Mouse (Mus musculus) kidney, embryonic 16.5 days (tissue): ENCODE data around the gene Rhoa. TPM values are rescaled to one million over a fixed set of nuclear protein-coding genes. Genes with fewer than 3 reads are reported as not detected.
"Not testable (repeated sequence)": the region's sequence is repeated elsewhere in the genome, so short reads cannot be mapped to it uniquely, and the experiment has no call there.

Experiments used
- ATAC-seq: fragments of 200-750 bp; cut with Nextera tagmentation; 2 replicates; pipeline ENCODE4 v1.8.0; 2017; ENCODE audit warnings: moderate TSS enrichment; ENCODE audit not compliant: low FRiP score, low TSS enrichment
- H3K27ac ChIP-seq: fragments of 300-500 bp; sonication (generic); 2 replicates; pipeline ENCODE4 v1.5.1; 2014; ENCODE audit warnings: low read length
- H3K27me3 ChIP-seq: fragments of 300-500 bp; sonication (generic); 2 replicates; pipeline ENCODE4 v1.6.1; 2014; ENCODE audit warnings: low read length, control low read depth, mixed read lengths; ENCODE audit not compliant: insufficient read depth
- H3K36me3 ChIP-seq: fragments of 300-500 bp; sonication (generic); 2 replicates; pipeline ENCODE4 v1.6.1; 2014; ENCODE audit warnings: low read length, control low read depth, mixed read lengths; ENCODE audit not compliant: insufficient read depth
- H3K4me1 ChIP-seq: fragments of 300-500 bp; sonication (generic); 2 replicates; pipeline ENCODE4 v1.6.1; 2014; ENCODE audit warnings: low read length, control low read depth, mixed read lengths; ENCODE audit not compliant: insufficient read depth
- H3K4me2 ChIP-seq: fragments of 300-500 bp; sonication (generic); replicated peaks from 2 replicates; pipeline ENCODE4 v1.6.1; 2014; ENCODE audit warnings: low read depth, low read length
- H3K4me3 ChIP-seq: fragments of 300-500 bp; sonication (generic); 2 replicates; pipeline ENCODE4 v1.5.1; 2014; ENCODE audit warnings: mild to moderate bottlenecking, low read length
- H3K9ac ChIP-seq: fragments of 300-500 bp; sonication (generic); replicated peaks from 2 replicates; pipeline ENCODE4 v1.6.1; 2014; ENCODE audit warnings: low read length
- H3K9me3 ChIP-seq: fragments of 300-500 bp; sonication (generic); 2 replicates; pipeline ENCODE4 v1.6.1; 2016; ENCODE audit warnings: low read length, control low read depth
- WGBS: fragments of 180-500 bp; shearing (Covaris S2); extraction: QIAGEN DNeasy Blood & Tissue Kit; methylation state at CpG from one replicate; pipeline ENCODE4 v1.1.7; 2014; 5-methylcytosine and 5-hydroxymethylcytosine counted together
- polyA plus RNA-seq: library from polyadenylated mRNA; unstranded; fragments of >200 nt; fragmentation: Nextera tagmentation; extraction: Ambion mirVana; gene quantifications from 2 replicates; pipeline ENCODE4 v1.2.1, GENCODE M21; 2015

Gene Rhoa
- polyA plus RNA-seq, 1 experiment from 2014 or later, result 495 TPM

DNA sequence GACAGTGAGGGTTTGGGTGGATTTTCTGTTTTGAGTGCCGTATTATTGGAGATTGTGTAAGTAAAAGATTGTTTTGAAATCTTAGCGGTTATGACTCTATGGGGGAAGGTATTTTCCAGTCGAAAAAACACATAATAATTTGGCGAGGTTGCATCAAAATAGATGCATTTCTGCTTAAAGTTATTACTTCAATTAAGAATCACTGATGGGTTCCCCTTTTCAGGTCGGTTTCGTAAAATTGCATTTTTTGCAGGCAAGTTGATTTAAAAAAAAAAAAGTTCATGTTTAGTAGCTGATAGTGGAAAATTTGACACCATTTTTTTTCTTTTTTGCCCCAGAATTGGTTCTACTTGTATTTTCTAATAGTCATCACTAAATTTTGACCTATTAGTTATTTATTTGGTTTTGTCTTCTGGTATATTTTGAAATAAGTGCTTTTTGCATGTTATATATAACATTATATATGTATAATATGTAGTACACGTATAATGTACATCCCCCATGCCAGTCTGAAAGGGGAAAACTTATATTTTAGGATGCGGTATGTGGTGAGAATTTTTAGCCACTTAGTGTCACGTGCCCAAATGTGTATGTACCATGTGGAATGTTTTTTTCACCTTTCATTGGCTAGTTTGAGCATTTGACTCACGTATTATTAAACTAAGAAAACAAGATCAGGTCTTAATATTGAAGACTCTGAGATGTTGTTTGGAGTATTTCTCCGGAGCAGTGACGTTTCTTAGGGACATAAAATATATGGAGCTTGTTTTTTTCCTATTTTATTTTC, 1.3 kb downstream of the Rhoa start:
- Histone ChIP-seq H3K9me3 (no peaks in the 10 kb centered on the region), H3K4me2 (peak overlapping the region; percentile 85), H3K4me3 (peak overlapping the region; percentile 92), H3K36me3 (peaks cover 14% of the 10 kb centered on the region), H3K4me1 (peaks cover 44% of the 10 kb centered on the region), H3K9ac (peak overlapping the region; percentile 97), H3K27me3 (no peaks in the 10 kb centered on the region), H3K27ac (peak overlapping the region; percentile 100)
- WGBS, result 5% methylated on average over 12 of the region's 12 CpGs
- no peak for ATAC-seq

DNA sequence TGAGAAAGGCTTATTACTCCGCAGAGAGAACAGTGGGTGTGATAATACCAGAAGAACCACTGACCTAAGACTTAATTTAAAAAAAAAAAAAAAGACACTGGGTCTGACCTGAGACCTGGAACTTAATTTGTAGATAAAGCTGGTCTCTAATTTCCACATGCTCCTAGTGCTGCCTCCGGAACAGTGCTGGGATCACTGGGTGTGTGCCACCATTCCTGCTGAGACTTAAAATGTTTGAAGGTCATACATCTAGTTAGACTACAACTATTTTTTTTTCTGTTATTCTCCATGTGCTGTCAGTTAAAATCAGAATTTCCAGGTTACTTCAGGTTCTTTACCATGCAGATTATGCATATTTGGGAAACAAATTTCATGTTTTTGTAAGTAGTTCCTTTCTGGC, 2.2 kb downstream of the Rhoa start:
- peaks cover 6% of the 10 kb centered on the region for H3K36me3 ChIP-seq
- peak overlapping the region; percentile 60 for H3K9ac ChIP-seq
- WGBS, result 46% methylated on average over 2 of the region's 2 CpGs
- no peak overlapping the region for H3K27ac ChIP-seq
- peaks cover 44% of the 10 kb centered on the region for H3K4me1 ChIP-seq
- H3K4me2 ChIP-seq, result peak overlapping the region; percentile 85
- no peaks in the 10 kb centered on the region for H3K27me3 ChIP-seq
- H3K4me3 ChIP-seq, result peak overlapping the region; percentile 92
- H3K9me3 ChIP-seq, result no peaks in the 10 kb centered on the region
- ATAC-seq, result no peak

DNA sequence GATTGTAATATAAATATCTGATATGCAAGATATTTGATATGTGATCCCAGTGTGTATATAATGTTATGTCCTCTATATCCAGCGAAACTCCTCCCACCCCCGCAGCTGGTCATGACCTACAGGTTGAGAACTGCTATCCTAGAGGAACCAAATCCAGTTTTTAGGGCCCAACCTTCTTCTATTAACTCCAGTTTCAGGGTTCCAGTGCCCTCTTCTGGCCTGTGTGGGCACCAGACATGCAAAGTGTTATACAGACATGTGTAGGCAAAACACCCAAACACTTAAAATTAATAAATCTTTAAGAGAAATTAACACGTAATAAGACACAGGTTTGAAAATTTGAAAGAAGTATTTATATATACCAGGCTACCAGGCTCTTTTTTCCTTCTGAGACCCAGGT, 11.6 kb downstream of the Rhoa start:
- 88% methylated on average over 3 of the region's 3 CpGs for WGBS
- Histone ChIP-seq H3K27me3 (no peaks in the 10 kb centered on the region), H3K4me2 (no peak overlapping the region), H3K4me3 (no peak overlapping the region), H3K27ac (no peak overlapping the region), H3K9me3 (no peaks in the 10 kb centered on the region), H3K4me1 (no peaks in the 10 kb centered on the region), H3K36me3 (peaks cover 20% of the 10 kb centered on the region), H3K9ac (no peak overlapping the region)
- no peak for ATAC-seq

DNA sequence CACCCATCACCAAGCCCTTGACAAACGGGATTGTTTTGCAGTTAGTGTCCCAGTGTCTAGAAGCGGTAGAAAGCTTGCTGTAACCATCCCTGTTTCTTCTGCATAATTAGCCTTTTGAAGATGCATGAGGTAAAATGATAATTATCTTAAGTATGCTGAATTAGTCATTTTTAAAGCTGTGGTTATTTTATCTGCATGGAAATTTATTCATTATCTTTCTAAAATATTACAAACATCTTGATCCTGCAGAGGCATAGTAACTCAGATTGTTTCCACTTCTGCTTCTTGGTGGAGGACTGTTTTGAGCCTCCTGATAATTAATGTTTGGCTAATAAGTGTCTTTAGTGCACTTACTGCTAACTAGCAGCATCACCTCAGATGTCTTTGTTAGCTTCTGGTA, 12.5 kb downstream of the Rhoa start:
- Histone ChIP-seq H3K9ac (no peak overlapping the region), H3K4me1 (no peaks in the 10 kb centered on the region), H3K27me3 (no peaks in the 10 kb centered on the region), H3K27ac (no peak overlapping the region), H3K4me3 (no peak overlapping the region), H3K36me3 (peaks cover 20% of the 10 kb centered on the region), H3K9me3 (no peaks in the 10 kb centered on the region), H3K4me2 (no peak overlapping the region)
- WGBS, result 80% methylated on average over 2 of the region's 2 CpGs
- ATAC-seq, result no peak

DNA sequence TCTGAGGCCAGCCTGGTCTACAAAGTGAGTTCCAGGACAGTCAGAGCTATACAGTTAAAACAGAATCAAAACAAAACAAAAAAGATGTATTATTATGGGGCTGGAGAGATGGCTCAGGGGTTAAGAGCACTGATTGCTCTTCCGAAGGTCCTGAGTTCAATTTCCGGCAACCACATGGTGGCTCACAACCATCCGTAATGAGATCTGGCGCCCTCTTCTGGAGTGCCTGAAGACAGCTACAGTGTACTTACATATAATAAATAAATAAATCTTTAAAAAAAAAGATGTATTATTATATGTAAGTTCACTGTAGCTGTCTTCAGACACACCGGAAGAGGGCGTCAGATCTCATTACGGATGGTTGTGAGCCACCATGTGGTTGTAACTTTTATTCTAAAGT, 16.1 kb downstream of the Rhoa start:
- H3K4me2 ChIP-seq, H3K4me3 ChIP-seq, H3K4me1 ChIP-seq, ATAC-seq, H3K27me3 ChIP-seq, H3K9me3 ChIP-seq, H3K9ac ChIP-seq, H3K27ac ChIP-seq: not testable (repeated sequence)
- peaks cover 17% of the 10 kb centered on the region for H3K36me3 ChIP-seq
- 88% methylated on average over 7 of the region's 7 CpGs for WGBS

DNA sequence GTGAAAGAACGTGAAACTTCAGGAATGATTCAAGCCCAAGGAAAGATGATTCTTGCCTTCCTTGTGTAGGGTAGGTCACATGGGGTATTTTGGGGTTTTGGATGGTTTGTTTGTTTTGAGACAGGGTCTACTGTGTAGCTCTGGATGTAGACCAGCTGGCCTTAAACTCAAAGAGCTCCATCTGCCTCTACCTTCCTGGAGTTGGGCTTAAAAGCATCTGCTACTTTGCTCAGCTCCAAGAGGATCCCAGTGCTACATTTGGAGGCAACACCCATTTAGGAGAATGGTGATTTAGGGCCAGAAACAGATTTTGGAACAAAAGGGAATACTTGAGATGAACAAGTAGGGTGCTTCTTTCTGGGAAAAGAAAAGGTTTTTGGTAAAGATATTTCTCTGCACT, 18.9 kb downstream of the Rhoa start:
- Histone ChIP-seq H3K4me2 (no peak overlapping the region), H3K9ac (no peak overlapping the region), H3K4me1 (no peaks in the 10 kb centered on the region), H3K27me3 (no peaks in the 10 kb centered on the region), H3K36me3 (peaks cover 34% of the 10 kb centered on the region), H3K9me3 (no peaks in the 10 kb centered on the region), H3K4me3 (no peak overlapping the region), H3K27ac (no peak overlapping the region)
- ATAC-seq, result no peak
- 88% methylated on average over 1 of the region's 1 CpGs for WGBS

DNA sequence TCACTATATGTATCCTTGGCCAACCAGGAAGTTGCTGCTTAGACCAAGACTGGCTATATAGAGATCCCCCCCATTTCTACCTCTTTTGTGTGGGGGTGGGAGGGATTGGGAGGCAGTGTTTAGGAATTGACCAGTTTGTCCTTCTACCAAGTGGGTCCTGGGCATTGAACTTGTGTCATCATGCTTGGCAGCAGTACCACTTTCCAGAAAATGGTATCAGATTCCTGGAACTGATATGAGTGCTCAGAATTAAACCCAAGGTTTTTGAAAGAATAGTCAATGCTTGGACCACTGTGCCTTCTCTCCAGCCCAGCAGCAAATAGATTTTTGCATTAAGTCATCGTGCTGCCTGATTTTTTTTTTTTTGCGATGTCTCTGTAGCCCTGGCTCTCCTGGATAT, 19.9 kb downstream of the Rhoa start:
- Histone ChIP-seq H3K9ac (no peak overlapping the region), H3K4me3 (no peak overlapping the region), H3K27me3 (no peaks in the 10 kb centered on the region), H3K27ac (no peak overlapping the region), H3K4me2 (no peak overlapping the region), H3K36me3 (peaks cover 36% of the 10 kb centered on the region), H3K9me3 (no peaks in the 10 kb centered on the region), H3K4me1 (no peaks in the 10 kb centered on the region)
- WGBS, result 98% methylated on average over 2 of the region's 2 CpGs
- no peak for ATAC-seq

DNA sequence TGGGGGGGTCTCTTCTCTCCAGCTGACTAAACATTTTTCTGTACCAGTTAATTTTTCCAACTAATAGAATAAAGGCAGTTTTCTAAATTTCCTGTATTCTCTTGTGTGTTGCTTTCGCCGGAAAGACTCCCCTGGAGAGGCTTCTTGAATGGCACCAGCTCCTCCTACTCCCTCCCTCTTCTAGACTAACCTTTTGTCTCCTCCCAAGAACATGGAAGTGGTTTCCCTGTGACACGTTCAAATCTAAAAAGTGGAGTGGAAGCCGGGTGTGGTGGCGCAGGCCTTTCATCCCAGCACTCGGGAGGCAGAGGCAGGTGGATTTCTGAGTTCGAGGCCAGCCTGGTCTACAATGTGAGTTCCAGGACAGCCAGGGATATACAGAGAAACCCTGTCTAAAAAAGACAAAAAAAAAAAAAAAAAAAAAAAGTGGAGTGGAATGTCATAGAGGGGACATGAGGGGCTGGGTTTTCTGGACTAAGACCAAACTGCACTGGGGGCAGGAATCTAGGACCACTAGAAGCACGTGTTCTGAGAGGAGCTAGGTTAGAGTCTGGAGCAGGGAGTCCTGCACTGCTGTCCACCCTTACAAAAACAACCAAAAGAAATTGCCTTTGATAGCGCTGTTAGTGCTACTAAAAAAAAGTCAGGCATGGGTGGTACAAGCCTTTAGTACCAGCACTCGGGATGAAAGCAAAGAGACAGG, 32.1 kb downstream of the Rhoa start:
- Histone ChIP-seq H3K4me2 (peak overlapping the region; percentile 89), H3K4me1 (peaks cover 35% of the 10 kb centered on the region), H3K9me3 (no peaks in the 10 kb centered on the region), H3K27ac (peak overlapping the region; percentile 97), H3K27me3 (no peaks in the 10 kb centered on the region), H3K9ac (peak overlapping the region; percentile 90; the same call in 1 of the 2 replicates), H3K36me3 (peaks cover 30% of the 10 kb centered on the region), H3K4me3 (peak overlapping the region; percentile 78; the same call in 1 of the 2 replicates)
- ATAC-seq, result no peak
- WGBS, result 65% methylated on average over 10 of the region's 10 CpGs

DNA sequence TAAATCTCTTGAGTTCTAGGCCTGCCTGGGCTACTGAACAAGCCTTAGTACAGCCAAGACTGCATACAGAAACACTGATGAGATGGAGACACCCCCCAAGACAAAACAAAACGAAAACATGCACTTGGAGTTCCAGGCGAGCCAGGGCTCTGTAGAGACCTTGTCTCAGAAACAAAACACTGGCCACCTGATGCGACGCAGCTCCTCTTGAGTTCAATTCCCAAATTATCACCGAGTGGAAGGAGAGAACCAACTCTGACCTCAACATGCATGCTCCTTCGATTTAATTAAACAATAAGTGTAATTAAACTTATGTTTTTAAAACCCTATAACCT, 32.6 kb downstream of the Rhoa start:
- ATAC-seq, result no peak
- H3K9ac ChIP-seq, result peak overlapping the region; percentile 90
- no peaks in the 10 kb centered on the region for H3K27me3 ChIP-seq
- WGBS, result 22% methylated on average over 6 of the region's 6 CpGs
- H3K9me3 ChIP-seq, result no peaks in the 10 kb centered on the region
- peak overlapping the region; percentile 97 for H3K27ac ChIP-seq
- peak overlapping the region; percentile 78 for H3K4me3 ChIP-seq
- H3K4me1 ChIP-seq, result peaks cover 35% of the 10 kb centered on the region
- peak overlapping the region; percentile 89 for H3K4me2 ChIP-seq
- H3K36me3 ChIP-seq, result peaks cover 26% of the 10 kb centered on the region
